Mouse (Mus musculus): Measurements from ENCODE around the gene Oxgr1. TPM values are rescaled to one million over a fixed set of nuclear protein-coding genes. Genes with fewer than 3 reads are reported as not detected.
"Not testable (repeated sequence)": the region's sequence is repeated elsewhere in the genome, so short reads cannot be mapped to it uniquely, and the experiment has no call there.

The Oxgr1 gene
- total RNA-seq (2021), result under 1 TPM in 1 of 2 experiments, not detected in 1; 0.08 TPM
- long read RNA-seq, result 0 reads

DNA sequence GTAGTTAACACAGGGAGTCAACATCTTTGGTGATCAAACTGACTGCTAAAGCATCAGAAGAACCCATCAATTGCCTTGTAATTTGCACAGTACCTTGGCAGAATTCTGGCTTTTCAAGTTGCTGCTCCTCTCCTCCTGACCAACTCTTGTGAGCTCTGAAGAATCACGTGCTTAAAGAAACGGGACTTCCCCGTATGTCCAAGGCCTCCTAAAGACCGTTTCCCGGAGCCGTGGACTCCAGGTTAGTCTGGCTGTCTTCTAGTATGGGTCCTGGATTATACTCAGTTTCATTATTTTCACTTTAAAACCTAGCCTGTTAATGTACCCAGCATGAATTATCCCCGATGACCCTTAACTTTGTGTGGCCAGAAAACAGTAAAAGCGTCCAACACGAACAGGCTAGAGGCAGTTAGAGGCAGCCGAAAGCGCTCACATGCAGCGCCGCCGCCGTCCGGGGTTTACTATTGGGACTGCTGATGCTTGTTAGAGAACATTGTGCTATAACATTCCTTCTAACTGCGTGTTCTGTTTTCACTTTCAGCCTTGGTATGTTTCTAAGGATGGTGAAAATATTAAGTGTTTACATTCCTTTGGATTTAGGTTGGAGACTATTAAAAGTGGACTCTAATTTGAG, at the start of gene Oxgr1:
Oxgr1 (minus strand) TSS at position 249 of the 634 bp plus-strand sequence.
- DNase-seq (ENCODE audit: low spot score in 2 of 2), result no peak

DNA sequence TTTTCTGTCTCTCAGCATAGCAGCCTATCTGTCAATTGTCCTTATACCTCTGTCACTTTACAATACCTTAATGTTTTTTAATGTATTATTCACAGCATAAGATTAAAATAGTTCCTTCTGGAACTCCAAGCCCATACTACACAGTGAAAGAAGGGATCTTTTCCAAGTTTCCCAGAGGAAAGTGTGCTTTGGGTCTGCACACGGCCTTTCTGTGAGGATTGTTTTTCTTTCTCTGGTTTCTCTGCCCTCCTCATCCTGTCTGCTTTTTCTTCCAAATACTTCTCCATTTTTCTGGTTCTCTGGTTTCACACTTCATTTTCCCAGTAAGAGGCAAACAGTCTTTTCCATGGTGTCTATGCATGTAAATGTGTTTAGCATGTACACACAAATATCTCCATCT, 48.2 kb upstream of the Oxgr1 start:
- no peak for DNase-seq (ENCODE audit: low spot score in 2 of 2)

- no peak for DNase-seq (ENCODE audit: low spot score in 2 of 2)
Observed at GRCm38 (mm10) chr14:120089649-120090360, 47.6 kb upstream of the Oxgr1 start.

DNA sequence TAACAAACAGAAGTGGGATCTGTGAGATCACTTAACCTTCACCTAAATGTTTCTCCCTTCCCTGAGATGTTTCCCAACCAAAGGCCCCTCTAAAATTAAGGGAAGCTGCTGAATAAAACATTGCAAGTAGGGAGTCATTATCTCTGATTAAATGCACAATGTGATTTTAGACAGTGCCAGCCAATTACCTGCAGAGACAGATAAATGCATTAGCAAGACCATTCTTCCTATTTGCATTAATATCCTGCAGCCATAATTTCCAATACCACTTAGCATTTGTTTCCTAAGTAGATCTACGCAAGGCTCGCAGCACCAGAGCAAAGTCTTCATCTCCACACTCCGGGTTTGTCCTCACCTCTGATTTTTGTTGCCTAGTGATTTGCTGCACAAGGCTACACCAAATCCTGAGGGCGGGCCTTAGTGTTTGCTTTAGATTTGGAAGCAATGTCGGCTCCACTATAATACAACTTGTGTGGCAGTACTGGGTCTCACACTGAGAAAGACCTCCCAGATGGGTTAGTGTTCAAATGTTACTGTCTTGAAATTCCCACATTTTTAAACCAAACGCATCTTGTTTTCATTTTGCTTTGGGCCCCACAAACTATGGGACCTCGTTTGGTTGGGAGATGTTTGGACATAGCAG, 46.9 kb upstream of the Oxgr1 start:
- no peak for DNase-seq (ENCODE audit: low spot score in 2 of 2)

DNA sequence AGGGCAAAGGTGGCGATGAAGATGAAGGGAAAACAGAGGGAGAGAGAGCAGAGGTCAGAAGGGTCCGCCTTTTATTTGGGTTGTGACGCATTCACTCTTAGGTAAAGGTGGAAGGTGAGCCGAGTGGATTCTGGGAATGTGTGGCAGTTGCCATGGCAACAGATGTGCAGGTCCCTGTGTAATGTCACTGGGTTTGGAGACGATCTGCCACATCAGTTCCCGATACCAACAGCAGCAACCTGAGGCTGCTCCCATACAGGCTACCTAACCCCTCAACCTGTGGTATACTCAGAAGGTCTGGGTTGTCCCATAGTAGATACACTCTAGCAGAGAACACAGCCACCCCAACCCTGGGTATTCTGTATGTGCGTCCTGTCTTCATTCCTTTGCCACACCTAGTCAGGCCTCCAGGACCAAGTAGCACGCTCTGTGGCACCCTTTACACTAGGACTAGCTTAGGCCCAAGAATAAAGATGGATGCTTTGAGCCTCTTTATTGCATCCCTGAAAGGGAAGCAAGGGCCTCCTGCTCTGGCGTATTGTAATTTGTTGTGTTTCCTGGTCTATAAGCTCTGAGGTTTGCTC, 41.9 kb upstream of the Oxgr1 start:
- no peak for DNase-seq (ENCODE audit: low spot score in 2 of 2)

DNA sequence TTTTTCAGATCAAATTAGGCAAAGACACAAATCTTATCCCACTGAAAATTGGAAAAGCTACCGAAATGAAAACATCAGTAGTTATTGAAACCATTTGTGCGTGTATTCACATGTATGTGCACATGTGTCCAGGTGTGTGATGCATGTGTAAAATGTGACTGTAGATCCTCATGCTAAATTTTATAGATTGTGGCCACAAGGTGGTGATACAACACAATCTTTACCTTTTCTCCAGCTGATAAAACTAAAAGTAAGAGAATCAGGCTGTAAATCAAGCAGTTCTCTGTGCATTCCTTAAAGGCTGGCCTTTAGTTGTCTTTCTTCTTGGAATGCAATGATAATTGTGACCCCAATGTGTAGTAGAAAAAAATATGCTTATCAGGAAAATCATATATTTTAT, 34.0 kb upstream of the Oxgr1 start:
- peak in 1 of 2 experiments; percentile 73 for DNase-seq (ENCODE audit: low spot score in 2 of 2)

- no peak for DNase-seq (ENCODE audit: low spot score in 2 of 2)
Observed at GRCm38 (mm10) chr14:120075746-120076145, 33.5 kb upstream of the Oxgr1 start.

- no peak for DNase-seq (ENCODE audit: low spot score in 2 of 2)
Observed at GRCm38 (mm10) chr14:120074231-120074630, 32.0 kb upstream of the Oxgr1 start.

DNA sequence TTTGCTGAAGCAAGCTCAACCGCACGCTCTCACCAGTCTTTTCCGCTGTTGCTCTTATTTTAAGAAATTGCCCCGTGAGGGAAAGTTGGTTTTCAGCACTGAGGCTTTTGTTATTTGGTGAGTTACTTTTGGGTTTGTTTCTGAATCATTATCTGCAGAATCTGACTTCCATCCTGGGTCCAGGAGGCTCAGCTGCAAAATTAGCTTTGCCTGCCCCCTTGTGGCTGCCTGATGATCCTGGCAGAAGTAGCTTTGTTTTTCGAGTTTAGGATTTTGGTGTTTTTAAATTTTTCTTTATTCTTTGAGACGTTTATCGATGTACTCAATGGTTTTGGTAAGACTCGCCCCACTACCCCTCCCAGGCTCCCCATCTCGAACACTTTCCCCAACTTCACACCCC, 18.9 kb upstream of the Oxgr1 start:
- peak; percentile 54 to 80 for DNase-seq (ENCODE audit: low spot score in 2 of 2)

- DNase-seq (ENCODE audit: low spot score in 2 of 2), result no peak
Observed at GRCm38 (mm10) chr14:120033454-120033853, 8.8 kb downstream of the Oxgr1 start.

GRCm38 (mm10) chr14:120019948-120020347, 22.3 kb downstream of the Oxgr1 start:
- no peak for DNase-seq (ENCODE audit: low spot score in 2 of 2)

DNA sequence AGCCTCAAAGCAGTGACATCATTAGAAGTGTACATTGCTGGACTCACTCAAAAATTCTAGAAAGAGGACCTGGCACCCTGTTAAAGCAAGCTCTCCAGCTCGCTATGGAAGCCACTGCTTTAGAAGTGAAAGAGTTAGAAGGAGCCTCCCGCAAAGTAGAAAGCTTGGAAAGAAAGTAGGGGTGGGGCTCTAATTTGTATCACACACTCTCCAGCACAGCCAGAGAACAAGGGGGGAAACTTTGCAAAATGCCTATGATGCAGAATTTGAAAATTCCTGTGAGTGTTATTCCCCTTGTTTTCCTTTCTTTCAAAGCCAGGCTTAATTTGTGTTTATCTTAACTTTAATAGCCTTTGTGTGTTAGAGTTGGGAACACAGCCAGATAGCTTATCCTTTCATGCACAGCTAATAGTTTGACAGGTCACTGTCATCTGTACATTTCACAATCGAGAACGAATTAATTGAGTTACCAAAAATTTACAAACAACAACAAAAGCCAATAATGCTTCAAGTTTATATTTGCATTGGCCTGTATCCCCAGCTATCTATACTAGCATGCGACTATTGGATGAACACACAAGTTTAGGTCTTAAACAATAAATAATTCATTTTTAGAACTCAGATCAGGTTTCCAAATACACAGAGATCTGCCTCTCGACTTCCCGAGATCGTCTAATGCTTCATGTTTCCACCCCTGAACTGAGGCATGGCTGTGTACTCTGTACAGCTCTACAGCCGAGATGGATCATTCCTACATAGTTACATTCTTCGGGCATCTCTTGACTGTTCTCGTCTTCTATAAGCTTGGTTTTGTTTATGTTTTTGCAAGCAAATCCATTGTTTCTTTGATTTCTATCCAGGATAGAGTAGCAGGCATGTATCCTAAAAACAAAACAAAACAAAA, 32.0 kb downstream of the Oxgr1 start:
- DNase-seq (ENCODE audit: low spot score in 2 of 2), result no peak

DNA sequence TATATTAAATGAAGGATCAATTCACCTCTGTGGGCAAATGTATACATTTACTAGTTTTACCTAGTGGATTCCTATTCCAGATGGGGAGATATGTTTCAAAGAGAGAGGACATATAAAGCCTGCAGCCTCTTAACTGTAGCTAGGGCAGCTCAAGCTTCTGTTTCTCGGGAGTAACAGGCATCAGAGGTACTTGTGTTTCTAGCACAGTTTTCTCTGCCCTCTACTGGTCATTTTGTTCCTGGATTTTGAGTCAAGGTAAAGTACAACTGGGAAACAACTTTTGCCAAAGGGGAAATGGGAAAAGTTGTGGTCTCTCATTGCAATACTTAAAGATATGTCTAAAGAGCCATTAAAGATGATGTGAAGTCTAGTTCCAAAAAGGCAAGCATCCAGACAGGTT, 37.1 kb downstream of the Oxgr1 start:
- peak in 1 of 2 experiments; percentile 42 for DNase-seq (ENCODE audit: low spot score in 2 of 2)

GRCm38 (mm10) chr14:120003661-120004060, 38.6 kb downstream of the Oxgr1 start:
- DNase-seq (ENCODE audit: low spot score in 2 of 2), result no peak

GRCm38 (mm10) chr14:120002673-120003072, 39.6 kb downstream of the Oxgr1 start:
- peak; percentile 28 to 48 for DNase-seq (ENCODE audit: low spot score in 2 of 2)

- DNase-seq (ENCODE audit: low spot score in 2 of 2), result no peak
Observed at GRCm38 (mm10) chr14:119989651-119990050, 52.6 kb downstream of the Oxgr1 start.

DNA sequence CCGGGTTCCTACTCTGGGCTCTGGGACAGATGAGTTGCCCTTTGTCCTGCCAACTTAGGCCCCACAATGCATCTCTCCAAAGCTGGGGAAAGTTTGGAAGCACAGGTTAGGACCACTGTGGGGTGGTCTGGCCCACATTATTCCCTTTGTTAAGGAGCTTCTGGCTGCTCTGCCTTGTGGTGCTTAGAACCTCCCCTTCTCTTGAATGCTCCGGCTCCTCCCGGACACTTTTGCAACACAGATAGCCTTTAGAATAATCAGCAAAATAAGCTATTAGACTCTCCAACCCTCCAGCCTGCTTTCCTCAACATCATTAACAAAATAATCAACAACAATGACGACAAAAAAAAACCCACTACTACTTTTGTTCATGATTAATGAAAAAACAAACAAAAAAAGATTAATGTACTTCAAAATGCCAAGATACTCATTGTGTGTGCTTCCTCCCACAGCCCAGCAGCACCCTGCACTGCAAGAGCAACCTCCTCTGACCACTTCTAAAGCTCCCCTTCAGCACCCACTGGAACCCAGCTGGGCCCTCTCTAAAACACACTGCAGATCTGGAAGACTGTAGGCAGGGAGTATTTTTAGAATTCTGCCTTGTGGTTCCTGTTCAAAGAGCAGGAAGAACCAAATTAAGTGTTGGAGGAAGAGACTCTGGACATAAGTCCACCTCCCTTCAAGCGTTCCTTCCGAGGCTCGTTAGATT, 53.1 kb downstream of the Oxgr1 start:
- peak in 1 of 2 experiments; percentile 7 for DNase-seq (ENCODE audit: low spot score in 2 of 2)

DNA sequence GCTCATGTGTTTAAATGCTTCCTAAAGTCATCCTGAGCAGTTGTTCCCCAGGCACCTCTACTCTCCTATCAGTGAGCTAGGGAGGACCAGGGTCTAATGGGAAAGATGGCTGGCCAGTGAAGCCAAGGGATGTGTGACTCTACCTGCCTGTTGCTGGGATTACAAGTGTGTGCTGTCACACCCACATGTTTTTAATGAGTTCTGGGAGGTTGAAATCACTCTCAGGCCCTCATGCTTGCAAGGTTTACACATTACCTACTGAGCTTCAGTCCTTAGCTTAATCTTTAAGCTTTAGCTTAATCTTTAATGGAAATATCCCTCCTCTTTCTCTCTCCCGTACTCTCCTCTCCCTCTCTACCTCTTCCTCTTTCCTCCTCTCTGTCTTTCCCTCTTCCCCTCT, 55.0 kb downstream of the Oxgr1 start:
- DNase-seq (ENCODE audit: low spot score in 2 of 2), result no peak

DNA sequence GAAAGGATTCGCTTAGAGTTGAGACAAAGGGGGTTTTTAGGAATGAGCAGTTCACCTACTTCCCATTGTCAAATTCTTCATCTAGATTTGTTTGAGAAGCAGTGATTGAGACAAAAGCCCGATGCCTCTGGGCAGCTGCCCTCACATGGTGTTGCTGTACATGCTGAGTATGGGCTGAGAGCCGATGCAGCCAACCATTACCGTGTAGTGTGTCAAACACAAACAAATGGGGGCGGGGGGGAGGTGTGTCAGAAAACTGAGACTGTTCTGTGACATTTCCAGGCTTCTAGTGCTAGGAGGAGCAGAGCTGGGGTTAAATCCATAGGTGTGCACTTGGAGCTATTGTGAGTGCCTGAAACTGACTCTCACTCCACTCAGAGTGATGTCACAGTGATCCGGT, 55.5 kb downstream of the Oxgr1 start:
- DNase-seq (ENCODE audit: low spot score in 2 of 2), result no peak

DNA sequence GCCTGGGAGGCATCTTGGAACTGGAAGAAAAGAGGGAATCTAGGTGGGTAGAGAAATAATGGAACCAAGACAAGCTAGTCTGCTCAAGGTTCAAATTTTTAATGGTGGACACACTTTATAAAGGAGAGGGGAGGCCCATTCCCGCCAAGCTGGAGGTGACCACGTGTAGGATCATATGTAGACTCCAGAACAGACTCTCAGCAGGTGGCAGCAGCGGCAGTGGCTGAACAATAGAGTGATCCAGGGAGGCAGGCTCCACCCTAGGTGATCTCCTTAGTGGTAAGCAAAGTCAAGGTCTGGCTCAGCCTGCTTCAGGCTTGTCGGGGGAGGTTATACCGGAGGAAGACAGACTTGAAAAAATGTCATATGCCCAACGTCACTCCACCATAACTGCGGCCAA, 55.9 kb downstream of the Oxgr1 start:
- not testable (repeated sequence) for DNase-seq (ENCODE audit: low spot score in 2 of 2)

Data from layer of hippocampus, adult 18-20 months (tissue).